Mouse (Mus musculus): ENCODE measurements around the gene Ube2b.

Gene Ube2b

DNA sequence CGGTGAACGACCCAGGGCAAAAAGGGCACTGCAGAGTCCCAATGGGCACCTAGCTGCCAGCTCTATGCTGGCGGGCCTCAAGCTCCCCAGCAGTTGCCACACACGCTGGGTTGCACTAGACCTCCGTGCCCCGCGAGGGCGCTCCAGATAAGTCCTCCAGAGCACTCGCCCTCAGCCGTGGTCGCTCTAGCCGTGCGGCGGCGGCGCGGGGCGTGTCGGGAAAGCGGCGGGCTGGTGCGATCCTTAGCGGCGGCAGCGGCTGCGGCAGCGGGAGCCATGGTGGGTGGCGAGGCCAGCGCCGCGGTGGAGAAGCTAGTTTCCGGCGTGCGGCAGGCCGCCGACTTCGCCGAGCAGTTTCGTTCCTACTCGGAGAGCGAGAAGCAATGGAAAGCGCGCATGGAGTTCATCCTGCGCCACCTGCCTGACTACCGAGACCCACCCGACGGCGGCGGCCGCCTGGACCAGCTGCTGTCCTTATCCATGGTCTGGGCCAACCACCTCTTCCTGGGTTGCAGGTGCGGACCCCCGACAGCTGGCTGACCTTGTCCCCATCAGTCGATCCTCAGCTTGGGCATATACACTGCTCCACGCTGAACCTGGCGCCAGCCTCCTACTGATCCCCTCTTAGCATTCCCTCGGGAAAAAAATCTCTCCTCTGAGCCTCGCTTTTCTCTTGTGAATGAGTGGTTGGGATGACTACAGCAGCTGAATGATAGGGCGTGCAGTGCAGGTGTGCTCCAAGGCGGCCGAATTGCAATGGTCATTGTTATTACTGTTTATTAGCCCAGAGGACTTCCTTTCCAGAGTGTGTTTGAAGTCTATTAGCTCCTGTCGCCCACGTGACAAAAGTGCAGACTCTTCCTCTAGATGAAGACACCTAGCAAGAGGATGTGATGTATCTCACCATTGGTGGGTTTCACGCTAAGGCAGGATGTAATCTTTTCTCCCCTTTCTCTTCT is 32.8 kb downstream of the Ube2b start, which contains the start of gene Cdkn2aipnl:
TSS of gene Cdkn2aipnl (plus strand) at position 219 of the 959 bp plus-strand sequence.
- in situ Hi-C loops (cut with MseI, MboI) = loop anchor here (5.0 kb wide), 2 partner anchors 110 to 150 kb away; partner anchors contain the start of gene Jade2 (in 1 of the 2)

DNA sequence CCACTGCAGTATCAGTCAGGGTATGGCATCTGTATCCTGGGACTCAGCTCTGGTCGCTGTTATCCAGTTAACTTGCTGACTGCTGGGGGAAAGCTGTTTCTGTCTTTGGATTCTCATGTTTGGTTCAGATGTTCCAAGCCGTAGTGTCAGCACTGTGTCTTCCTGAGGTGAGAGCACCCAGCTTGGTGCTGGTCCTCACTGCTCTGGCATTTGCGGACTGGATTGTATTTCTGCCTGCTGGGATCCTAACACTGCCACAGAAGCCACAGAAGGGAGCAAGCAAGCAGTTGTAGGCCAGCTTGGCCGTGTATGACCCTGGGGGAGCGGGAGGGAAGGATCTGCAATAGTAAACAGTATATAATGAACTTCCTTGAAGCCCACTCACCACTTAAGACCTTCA is 33.9 kb downstream of the Ube2b start:
- in situ Hi-C loops (cut with MseI, MboI) = loop anchor here (5.0 kb wide), 2 partner anchors 109 to 149 kb away; partner anchors contain the start of gene Jade2 (in 1 of the 2)

DNA sequence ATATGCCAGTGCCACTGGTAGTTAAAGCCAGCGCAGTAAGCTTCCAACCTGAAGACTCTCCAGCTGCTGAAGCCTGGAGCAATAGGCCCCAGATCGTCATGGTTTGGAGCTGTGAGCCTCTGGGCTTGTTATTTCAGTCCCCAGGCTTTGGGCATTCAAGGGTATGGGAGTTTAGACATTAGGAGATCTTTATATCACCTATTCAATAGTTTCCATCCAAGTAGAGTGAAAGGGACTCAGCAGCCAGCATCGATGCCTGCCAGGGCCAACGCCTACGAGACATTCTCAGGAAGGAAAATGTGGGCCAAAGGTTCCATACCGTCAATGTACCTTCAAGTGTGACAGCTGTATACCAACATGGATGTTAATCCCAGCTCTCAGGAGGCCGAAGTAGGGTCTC is 38.3 kb downstream of the Ube2b start:
- in situ Hi-C loops (cut with MseI, MboI) = no loop called here

DNA sequence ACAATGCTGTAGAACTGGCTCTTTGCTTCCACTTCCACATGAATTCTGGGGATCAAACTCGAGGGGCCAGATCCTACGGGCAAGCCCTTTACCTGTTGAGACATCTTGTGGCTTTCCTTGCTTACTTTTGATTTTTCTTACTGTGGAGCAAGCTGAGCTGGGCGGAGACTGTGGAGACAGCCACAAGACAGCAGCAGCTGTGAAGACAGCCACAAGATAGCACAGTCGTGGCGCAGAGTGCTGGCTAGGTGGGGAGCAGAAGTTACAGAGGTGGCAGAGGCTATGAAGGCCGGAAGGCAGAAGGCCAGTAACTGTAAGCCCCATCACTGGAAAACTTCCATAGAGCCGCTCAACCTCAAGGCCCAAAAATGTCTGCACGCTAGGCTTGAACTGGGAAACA is 38.8 kb downstream of the Ube2b start:
- in situ Hi-C loops (cut with MseI, MboI) = no loop called here

DNA sequence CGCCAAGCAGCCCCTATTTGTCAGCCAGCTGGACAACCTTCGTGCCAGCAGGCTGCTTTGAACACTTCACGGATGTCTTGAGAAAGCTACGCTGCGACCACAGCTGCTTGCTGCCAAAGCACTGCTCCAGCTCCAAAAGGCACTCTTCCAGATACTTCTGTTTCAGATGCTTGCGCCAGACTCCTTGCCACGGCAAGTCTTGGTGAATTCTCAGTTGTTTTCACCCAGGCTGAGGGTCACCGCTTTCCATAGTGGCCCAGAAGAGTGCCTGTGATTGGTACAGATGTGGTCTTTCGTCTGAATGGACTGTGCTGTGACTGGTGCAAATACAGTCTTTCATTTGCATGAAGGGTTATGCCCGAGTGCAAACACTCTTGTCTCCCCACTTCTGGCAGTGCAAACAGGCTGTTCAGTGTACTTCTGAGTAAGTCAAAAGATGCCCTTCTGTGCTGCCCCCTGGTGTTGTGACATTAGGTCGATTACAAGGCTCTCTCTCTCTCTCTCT is 39.5 kb downstream of the Ube2b start:
- in situ Hi-C loops (cut with MseI, MboI) = no loop called here

DNA sequence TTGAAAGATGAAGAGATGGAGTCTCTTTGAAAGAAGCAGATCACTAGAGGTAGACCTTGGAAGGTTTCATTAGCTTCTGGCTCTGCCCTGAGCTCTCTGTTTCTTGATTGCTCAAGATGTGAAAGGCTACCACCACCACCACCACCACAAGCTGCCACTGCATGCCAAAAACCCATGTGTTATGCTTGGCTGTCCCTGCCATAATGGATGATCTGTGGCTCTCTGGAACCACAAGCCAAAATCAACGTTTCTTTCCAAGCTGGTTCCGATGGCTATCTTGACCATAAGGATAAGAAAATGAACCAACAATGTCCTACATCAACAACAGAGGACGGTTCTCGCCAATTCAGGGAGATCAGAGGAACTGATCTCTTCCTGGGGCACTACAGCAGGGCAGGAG is 40.5 kb downstream of the Ube2b start:
- in situ Hi-C loops (cut with MseI, MboI) = no loop called here

DNA sequence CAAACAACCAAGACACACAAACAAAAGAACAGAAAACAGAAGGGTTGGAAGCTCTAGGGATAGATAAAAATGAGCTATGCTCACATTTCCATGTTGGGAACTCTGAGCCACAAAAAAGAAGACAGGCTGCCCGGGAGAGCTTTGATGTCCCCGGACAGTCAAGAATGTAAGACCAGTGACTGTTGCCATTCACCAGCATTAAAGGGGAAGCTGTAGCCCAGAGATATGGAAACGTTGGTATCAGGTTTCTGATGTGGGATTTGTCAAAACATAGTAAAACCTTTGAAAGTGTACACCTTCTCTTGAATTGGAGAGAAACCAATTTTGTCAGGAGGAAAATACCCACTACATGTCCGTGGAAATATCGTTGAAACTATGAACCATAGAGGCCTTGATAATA is 41.1 kb downstream of the Ube2b start:
- in situ Hi-C loops (cut with MseI, MboI) = no loop called here

DNA sequence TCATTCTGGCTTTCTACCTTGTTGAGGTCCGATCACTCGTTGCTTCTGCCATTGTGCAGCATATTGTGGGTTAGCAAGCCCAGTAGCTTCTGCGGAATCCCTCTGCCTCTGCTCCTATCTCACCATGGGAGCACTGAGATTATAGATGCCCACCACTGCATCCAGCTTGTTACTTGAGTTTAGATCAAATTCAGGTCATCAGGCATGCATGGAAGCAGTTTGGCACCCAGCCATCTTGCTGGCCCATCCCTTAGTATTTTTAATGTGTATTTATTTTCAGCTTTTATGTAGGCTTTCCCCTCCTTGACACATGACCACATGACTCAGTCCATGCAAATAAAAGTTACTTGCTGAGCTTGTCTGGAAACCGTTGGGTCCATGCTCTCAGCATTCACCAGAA is 42.8 kb downstream of the Ube2b start:
- in situ Hi-C loops (cut with MseI, MboI) = no loop called here

DNA sequence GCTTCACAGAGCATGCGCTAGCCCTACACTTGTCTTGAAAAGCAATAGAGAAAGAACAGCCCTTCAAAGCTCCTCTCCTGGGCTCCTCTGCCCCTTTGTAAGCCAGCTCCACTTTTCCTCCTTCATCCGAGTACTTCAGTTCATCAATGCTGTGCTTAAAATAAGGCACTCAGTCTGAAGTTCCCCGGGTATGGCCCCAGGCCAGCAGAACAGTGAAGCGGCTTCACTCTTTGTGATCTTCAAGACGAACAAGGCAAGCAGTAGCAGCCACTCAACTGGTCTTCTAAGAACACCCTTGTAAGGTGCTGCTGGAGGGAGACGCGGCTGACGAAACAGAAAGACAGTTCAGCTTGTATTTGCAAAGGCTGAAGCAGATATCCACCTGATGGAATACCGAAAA is 44.5 kb downstream of the Ube2b start:
- in situ Hi-C loops (cut with MseI, MboI) = no loop called here

DNA sequence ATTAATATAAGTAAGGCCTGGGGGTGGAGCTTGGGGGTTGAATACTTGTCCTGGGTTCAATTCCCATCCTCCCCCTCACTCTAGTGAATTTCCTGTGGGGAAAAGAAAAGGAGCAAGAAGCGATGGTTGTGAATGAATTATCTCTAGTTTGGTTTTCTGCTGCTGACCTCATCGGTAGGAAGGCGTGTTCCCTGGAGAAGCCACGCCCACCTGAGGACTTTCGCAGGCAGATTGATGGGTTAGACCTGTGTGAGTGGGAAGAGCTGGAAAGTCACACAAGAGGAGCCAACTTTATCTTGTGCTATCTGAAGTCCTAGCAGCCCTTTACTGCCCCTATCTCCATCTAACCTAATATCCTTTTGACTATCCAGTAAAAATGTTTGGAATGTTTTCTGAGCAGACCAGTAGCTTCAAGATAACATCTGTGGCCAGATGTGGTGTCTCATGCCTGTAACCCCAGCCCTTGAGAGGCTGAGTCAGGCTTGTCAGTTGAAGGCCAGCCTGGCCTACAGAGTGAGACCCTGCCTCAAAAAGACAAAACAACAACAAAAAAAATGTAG is 48.6 kb downstream of the Ube2b start:
- in situ Hi-C loops (cut with MseI, MboI) = no loop called here

DNA sequence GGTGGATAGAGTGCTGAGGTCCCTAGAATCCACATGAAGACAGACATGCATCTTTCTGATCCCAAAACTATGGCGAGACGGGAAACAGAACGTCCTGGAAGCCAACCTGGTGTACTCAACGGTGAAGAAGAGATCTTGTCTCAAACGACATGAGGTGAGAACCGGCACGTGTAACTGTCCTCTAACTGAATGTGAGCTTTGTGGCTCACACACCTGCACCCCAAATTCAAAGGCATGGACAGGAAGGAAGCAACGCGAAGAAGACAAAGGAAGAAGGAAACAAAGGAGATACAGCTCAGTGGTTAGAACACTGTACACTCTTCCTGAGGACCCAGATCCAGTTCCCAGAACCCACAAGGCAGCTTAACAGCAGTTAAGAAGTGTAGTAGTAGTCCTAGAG is 50.6 kb downstream of the Ube2b start:
- in situ Hi-C loops (cut with MseI, MboI) = no loop called here

DNA sequence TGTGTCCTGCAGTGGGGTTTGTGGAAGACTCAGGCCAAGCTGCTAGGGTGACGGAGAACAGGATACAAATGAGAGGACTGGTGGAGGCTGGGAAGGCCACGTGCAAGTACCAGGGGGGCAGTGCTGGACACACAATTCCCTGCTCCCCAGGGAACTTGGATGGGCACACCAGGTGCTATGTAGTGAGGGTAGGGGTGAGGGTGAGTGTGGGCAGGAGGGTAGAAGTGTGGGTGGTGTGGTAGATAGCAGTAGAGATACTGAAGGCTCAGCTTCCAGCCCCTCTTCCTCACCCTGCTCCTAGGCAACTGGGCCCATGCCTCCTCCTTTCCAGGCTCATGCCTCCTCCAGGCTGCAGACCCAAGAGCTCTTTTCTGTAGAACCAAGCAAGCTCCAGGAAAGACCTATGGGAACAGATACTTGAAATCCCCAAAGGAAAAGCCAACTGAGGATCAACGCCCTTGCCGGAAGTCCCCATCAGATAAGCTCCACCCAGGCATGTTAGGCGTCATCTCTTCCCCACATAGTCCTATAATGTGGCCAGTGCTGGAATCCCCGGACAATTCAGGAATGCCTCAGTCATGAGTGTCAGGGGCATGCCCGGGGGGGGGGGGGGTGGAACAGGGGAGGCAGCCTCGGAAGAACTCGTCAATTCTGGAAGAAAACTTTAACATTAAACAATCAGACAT is 51.3 kb downstream of the Ube2b start:
- in situ Hi-C loops (cut with MseI, MboI) = no loop called here

DNA sequence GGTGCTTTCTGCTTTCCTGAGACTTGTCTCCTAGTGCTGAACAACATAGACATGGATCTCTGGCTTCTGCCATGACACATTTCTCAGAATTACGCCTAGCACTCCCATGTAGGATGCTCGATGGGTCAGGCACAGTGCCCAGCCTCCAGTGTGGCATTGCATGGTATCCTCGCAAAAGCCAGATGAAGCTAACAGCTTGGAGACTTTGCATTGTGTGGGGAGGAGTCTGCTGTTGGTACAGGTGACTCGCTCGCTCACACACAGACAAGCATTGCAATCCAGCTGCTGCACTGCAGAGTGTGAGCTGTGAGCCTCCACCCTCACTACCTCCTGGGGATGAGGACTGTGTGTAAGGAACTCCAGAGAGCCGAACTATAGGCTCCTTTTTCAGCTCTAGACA is 54.4 kb downstream of the Ube2b start:
- in situ Hi-C loops (cut with MseI, MboI) = no loop called here

DNA sequence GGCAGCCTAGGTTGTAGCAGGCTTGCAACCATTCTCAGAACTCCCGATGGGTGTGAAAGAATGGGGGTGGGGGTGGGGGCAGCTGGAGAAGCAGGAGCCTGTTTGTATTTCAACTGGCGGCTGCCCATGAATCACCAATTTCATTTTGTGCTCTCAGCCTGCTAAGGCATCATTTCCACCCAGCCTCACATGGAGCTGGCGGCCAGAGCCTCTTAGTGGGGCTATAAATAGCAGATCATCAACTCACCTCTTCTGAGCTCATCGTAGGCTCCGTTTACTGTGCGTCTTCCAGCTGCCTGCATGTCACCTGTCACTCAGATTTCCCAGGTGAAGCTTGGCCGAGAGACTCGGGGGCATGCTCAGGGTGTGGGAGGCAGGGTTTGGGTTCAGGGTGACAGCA is 55.0 kb downstream of the Ube2b start:
- in situ Hi-C loops (cut with MseI, MboI) = no loop called here

DNA sequence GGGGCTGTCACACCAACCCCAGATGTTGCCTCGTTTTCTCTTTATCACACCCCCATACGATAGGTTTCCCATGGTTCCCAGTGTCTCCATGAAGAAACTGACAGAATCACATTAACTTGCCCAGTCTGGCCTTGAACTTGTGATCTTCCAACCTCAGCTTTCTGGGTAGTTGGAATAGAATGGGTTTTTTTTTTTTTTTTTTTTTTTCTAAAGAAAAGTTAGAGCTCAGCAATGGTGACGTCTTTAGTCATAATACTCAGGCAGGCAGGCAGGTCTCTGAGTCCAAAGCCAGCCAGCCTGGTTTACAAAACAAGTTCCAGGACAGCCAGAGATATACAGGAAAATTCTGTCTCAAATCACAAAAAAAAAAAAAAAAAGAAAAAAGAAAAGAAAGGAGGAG is 56.3 kb downstream of the Ube2b start:
- in situ Hi-C loops (cut with MseI, MboI) = no loop called here

DNA sequence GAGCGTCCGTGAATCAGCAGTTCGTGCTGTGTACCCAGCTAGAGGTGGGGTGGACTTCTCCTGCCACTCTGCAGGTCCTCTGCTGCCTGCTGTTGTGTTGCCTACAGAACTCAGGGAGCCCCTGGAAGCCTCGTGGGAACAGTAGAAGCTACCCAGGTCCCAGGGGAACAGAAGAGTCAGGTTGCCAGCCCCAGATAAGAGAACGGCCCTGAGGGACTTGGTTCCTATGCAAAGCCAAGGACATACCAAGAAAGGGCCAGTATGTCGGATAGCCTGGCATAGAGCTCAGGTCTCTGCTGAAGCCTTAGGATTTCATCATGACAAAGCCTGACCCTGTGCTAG is 57.1 kb downstream of the Ube2b start:
- in situ Hi-C loops (cut with MseI, MboI) = no loop called here

DNA sequence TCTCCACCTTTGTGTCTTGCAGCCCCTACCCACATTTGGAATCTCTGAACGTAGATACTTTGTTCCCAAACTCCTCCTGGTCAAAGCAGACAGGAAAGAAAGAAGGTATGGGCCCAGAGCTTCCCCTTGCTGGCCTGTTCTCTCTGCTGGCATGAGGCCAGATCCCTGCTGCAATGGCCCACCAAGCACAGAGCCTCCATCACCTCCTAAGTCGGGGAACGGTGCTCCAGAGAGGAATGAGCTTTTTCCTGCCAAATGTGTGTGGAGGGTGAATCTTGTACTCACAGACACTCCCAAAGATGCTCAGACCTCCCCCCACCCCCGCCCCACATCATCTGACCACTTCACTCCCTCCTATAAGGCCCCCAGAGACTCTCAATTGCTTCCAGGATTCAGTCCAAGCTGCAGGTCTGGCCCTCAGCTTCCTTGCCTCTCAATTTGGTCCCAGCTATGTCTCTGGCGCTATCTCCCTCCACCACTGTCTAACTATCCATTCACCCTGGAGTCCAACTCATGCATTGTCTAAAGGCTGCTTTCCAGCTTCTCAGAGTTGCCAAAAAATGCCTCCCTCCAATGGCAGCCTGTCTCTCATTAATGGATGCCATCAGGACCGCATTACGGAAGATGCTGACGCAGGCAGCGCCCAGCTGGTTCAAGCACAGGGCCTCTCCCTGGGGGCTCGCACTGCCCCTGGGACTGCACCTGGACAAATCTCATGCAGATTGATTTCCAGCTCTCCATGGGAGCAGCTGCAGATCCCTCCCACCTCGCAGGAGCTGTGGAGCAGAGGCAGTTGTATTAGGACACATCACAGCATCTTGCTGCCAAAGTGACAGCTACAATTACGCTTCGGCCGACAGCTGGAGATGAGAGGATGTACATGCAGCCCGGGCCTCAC is 57.7 kb downstream of the Ube2b start:
- in situ Hi-C loops (cut with MseI, MboI) = no loop called here

DNA sequence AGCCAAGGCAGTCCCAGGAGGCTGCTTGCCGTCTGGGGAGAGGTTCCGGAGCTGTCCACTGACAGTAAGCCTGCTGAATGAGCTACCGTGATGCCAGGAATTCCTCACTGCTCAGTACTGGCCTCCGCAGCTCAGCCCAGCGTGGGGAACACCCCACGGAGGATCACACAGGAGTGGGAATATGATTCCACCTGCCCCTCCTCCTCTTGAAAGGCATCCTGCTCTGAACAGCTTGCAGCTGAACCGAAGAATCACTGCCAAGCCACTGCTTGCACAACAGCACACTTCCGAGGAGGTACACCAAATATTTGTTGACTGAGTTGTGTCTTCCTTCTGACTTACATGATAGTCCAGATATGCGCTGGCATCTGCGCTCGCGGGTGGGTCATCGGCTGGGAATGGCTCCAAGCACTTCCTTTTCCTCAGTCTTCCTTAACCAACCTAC is 60.0 kb downstream of the Ube2b start:
- in situ Hi-C loops (cut with MseI, MboI) = no loop called here

DNA sequence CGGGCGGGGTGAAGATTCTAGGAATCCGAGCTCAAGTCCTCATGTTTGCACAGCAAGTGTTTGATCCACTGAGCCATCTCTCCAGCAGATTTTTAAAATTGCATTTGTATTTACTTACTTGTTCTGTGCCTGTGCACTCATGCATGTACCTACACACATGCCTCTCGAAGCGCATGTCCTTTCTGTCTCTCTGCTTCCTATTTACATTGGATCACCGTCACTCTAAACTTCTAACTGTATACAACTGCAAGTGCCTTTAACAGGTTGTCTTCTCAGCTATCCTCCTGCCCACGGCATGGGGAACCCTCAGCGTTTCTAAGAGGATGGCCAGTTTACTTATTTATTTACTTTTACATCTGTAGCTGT is 61.0 kb downstream of the Ube2b start:
- in situ Hi-C loops (cut with MseI, MboI) = no loop called here

DNA sequence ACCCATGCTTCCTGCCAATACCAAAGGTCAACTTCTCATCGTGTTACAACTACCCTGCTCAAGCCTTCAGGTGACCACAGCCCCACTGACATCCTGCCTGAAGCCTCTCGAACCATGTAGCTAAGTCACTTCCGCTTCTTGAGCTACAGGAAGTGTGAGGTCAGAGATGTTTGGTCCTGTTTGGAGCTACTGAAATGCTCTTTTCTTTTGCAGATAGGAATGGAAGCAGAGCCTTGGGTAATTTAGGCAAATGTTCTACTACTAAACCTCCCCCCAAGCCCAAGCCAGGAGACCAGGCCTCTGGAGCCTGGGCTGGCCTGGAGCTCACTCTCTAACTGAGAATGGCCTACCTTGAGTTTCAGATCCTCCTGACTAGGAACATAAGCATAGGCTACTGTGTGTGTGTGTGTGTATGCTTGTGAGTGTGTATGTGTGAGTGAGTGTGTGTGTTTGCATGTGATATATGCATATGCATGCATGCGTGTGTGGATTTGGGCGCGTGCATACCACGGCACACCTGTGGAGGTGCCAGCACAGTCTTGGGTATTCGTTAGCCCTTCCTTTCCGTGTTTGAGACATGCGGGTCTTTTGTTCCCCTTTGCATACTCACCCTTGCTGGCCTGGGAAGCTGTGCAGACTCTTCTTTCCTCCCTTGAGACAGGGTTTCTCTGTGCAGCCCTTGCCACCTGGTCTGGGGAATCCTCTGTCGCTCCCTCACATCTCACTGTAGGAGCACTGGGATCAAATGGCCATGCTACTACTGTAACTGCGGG is 61.6 kb downstream of the Ube2b start:
- in situ Hi-C loops (cut with MseI, MboI) = no loop called here

DNA sequence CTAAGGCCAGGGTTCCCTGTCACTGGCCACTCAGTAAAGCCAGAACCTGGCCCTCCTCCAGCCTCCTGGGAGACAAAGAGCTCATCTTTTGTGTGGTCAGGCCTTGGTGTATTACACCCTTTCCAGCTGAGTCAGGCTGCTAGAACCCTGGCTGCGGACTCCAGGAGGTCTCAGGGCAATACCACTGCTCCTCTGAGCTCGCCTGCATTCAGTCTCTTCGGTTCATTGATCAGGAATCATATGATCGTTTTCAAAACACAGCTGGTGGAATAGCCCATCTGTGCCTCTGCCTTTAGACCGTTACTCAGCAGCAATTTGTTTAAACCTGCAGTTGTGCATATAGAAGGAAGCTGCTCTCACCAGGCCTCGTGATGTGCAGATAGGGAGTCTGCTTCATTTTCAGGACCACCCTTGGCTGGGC is 63.2 kb downstream of the Ube2b start:
- in situ Hi-C loops (cut with MseI, MboI) = no loop called here
